Mouse (Mus musculus) forebrain, embryonic 10.5 days (tissue): ENCODE measurements around the gene Spint2. TPM values are rescaled to one million over a fixed set of nuclear protein-coding genes. Genes with fewer than 3 reads are reported as not detected.

Source experiments
- DNase-seq: peaks from one replicate; pipeline ENCODE4 v3.0.0-alpha.2; 2017; ENCODE audit warnings: low spot score; ENCODE audit errors: extremely low spot score
- H3K27ac ChIP-seq: fragments of 300-500 bp; sonication (generic); 2 replicates; pipeline ENCODE4 v1.5.1; 2016; ENCODE audit warnings: mild to moderate bottlenecking
- H3K27me3 ChIP-seq: fragments of 300-500 bp; sonication (generic); 2 replicates; pipeline ENCODE4 v1.6.1; 2016; ENCODE audit warnings: mild to moderate bottlenecking; ENCODE audit not compliant: poor library complexity, severe bottlenecking
- H3K36me3 ChIP-seq: fragments of 300-500 bp; sonication (generic); replicated peaks from 2 replicates; pipeline ENCODE4 v1.6.1; 2016; ENCODE audit warnings: mild to moderate bottlenecking, moderate library complexity
- H3K4me1 ChIP-seq: fragments of 300-500 bp; sonication (generic); 2 replicates; pipeline ENCODE4 v1.6.1; 2016
- H3K4me3 ChIP-seq: fragments of 300-500 bp; sonication (generic); 2 replicates; pipeline ENCODE4 v1.5.1; 2016; ENCODE audit warnings: mild to moderate bottlenecking, moderate library complexity
- H3K9me3 ChIP-seq: fragments of 300-500 bp; sonication (generic); 2 replicates; pipeline ENCODE4 v1.6.1; 2016; ENCODE audit warnings: mild to moderate bottlenecking, moderate library complexity
- WGBS: fragments of 180-500 bp; shearing (Covaris S2); methylation state at CpG from one replicate; pipeline ENCODE4 v1.1.7; 2016; 5-methylcytosine and 5-hydroxymethylcytosine counted together
- polyA plus RNA-seq: library from polyadenylated mRNA; unstranded; fragments of >200 nt; fragmentation: Nextera tagmentation; extraction: Ambion mirVana; gene quantifications from 2 replicates; pipeline ENCODE4 v1.2.1, GENCODE M21; 2016

Spint2 gene
- polyA plus RNA-seq, 1 experiment from 2014 or later = 50.8 TPM

- DNase-seq = no peak
- H3K36me3 ChIP-seq = no peaks in the 10 kb centered on the region
- WGBS = 94% methylated on average over 6 of the region's 6 CpGs
- no peak overlapping the region for H3K4me3 ChIP-seq
- peaks cover 33% of the 10 kb centered on the region for H3K4me1 ChIP-seq
- H3K27ac ChIP-seq = no peak overlapping the region
- no peaks in the 10 kb centered on the region for H3K9me3 ChIP-seq
- peaks cover 82% of the 10 kb centered on the region for H3K27me3 ChIP-seq
These were observed 2.8 kb upstream of the Spint2 start for GRCm38 (mm10) chr7:29284523-29284922.

DNA sequence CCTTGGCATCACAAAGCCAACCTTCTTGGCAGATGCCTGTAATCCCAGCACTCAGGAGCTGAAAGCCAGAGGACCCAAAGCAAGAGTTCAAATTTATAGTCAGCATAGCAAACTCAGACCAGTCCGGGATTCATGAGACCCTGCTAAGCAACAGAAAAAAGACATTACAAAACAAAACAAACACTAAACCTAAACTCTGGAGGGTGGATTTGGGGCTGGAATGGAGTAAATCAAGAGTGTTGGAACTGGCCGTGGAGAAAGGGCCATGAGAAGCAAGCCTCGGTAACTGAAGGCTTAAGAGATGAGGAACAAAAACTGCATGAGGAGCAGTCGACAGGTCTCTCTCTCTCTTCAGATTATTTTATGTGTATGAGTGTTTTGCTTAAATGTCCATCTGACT, 2.2 kb upstream of the Spint2 start:
- WGBS = 90% methylated on average over 4 of the region's 4 CpGs
- Histone ChIP-seq H3K4me3 (no peak overlapping the region), H3K27me3 (peaks cover 82% of the 10 kb centered on the region), H3K27ac (no peak overlapping the region), H3K36me3 (no peaks in the 10 kb centered on the region), H3K4me1 (peaks cover 27% of the 10 kb centered on the region), H3K9me3 (no peaks in the 10 kb centered on the region)
- no peak for DNase-seq

DNA sequence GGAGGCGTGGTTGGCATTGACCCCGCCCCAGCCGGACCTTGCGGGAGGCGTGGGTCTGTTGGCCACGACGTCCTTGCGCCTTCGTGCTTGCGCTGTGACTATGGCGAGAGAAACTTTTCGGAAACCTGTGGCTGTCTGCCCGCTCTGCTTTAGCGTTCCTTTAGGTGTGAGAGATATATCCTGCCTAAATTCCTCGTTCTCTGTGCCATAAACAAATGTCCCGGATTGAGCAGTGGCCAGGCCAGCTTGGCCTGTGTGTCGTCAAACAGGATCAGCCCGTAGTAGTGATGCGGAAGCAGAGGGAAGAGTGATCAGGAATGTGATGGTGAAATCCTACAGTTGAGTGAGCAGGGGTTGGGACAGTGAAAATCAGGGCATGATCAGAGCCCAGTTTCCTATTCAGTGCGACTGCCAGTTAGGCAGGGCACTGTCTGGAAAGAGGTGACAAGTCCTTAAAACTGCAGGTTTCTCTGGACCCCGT, 402 bp upstream of the Spint2 start:
- Histone ChIP-seq H3K4me1 (peaks cover 23% of the 10 kb centered on the region), H3K9me3 (no peaks in the 10 kb centered on the region), H3K4me3 (peak overlapping the region; percentile 73), H3K36me3 (no peaks in the 10 kb centered on the region), H3K27ac (peak overlapping the region; percentile 84), H3K27me3 (peaks cover 65% of the 10 kb centered on the region)
- no peak for DNase-seq
- WGBS = 11% methylated on average over 21 of the region's 21 CpGs

DNA sequence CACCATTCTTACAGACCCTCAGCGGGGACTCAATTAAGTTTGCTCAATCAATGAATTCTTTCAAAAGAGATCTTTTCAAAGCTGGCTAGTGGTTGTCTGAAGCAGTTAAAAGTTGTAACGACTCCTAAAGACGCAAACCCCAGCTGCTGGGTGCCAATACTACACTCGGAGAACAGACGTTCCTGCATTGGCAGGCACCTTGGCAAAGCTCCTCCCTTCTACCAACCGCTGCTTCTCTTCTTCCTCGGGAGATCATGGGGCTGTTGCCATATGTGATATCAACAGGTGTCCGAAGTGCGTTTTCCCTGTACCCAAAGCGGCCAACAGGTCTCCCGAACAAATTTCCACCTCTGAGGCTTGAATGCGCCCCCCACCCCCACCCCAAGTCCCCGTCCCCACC, 911 bp downstream of the Spint2 start:
- no peak for DNase-seq
- Histone ChIP-seq H3K27ac (peak overlapping the region; percentile 84), H3K27me3 (peaks cover 63% of the 10 kb centered on the region), H3K9me3 (no peaks in the 10 kb centered on the region), H3K36me3 (no peaks in the 10 kb centered on the region), H3K4me3 (peak overlapping the region; percentile 73), H3K4me1 (peaks cover 23% of the 10 kb centered on the region)
- WGBS = 12% methylated on average over 13 of the region's 13 CpGs

DNA sequence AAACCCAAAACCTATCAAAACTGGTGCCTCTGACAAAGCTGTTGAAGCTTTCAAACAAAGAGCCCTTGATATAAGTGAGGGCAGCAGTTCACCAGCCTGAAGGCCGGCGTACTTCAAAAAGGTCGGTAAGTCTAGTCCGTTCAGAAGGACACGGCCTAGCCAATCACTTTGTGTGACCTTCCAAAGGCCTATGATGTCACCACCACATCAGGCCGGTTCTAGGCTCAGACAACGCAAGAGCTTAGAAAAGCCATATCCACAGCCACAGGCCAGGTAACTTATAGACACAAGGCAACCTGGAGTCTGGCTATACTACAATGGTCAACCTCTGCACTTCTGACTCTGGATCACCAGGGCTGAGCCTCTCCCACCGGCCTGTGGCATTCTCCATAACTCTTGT, 1.8 kb downstream of the Spint2 start:
- no peak overlapping the region for H3K4me3 ChIP-seq
- no peak for DNase-seq
- H3K36me3 ChIP-seq = no peaks in the 10 kb centered on the region
- 79% methylated on average over 8 of the region's 8 CpGs for WGBS
- H3K4me1 ChIP-seq = peaks cover 23% of the 10 kb centered on the region
- H3K27ac ChIP-seq = no peak overlapping the region
- peaks cover 55% of the 10 kb centered on the region for H3K27me3 ChIP-seq
- no peaks in the 10 kb centered on the region for H3K9me3 ChIP-seq

DNA sequence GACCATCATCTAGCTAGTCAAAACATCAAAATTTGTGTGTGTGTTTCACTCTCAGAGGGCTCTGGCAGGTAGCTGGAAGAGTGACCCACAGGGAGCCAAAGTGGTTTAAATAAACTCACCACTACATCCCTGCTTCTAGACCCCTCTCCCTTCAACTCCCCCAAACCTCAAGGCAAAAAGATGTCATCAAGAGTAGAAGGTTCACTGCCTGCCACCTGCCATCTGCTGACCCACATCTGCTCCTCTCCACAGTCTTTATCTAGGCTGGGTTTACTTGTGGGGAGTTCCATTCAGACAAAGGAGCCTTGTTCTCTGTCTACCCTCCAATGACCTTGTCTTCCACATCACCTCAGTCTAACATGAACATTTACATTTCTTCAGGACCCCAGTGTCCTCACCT, 2.5 kb downstream of the Spint2 start:
- no peaks in the 10 kb centered on the region for H3K9me3 ChIP-seq
- no peaks in the 10 kb centered on the region for H3K36me3 ChIP-seq
- peaks cover 48% of the 10 kb centered on the region for H3K27me3 ChIP-seq
- peaks cover 23% of the 10 kb centered on the region for H3K4me1 ChIP-seq
- H3K27ac ChIP-seq = no peak overlapping the region
- no peak overlapping the region for H3K4me3 ChIP-seq
- DNase-seq = no peak

DNA sequence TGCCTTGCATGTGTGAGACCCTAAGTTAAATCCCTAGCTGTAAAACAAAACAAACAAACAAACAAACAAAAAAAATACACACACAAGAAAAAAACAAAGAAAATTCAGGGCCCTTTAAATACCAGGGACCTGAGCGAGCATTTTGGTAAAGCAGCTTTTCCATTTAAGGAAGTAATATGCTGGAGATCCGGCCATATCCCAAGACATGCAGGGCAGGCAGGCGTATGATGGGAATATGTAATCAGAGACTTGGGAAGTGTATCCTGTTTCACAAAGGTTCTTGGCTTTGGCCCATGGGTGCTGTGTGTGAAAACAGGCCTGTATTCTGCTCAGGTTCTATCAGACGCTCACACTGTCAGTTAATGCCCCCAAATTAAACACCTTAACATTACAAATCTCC, 4.2 kb downstream of the Spint2 start:
- peaks cover 23% of the 10 kb centered on the region for H3K4me1 ChIP-seq

GRCm38 (mm10) chr7:29276715-29277114, 5.0 kb downstream of the Spint2 start:
- 78% methylated on average over 5 of the region's 5 CpGs for WGBS
- no peaks in the 10 kb centered on the region for H3K36me3 ChIP-seq

More for the DNA sequence above, 4.2 kb downstream of the Spint2 start:
- 87% methylated on average over 4 of the region's 4 CpGs for WGBS
- no peak for DNase-seq
- no peaks in the 10 kb centered on the region for H3K9me3 ChIP-seq
- H3K36me3 ChIP-seq = no peaks in the 10 kb centered on the region
- H3K27me3 ChIP-seq = peaks cover 35% of the 10 kb centered on the region
- no peak overlapping the region for H3K4me3 ChIP-seq
- H3K27ac ChIP-seq = no peak overlapping the region

GRCm38 (mm10) chr7:29271687-29272465, 9.8 kb downstream of the Spint2 start:
- DNase-seq = no peak
- Histone ChIP-seq H3K4me1 (peaks cover 3% of the 10 kb centered on the region), H3K36me3 (no peaks in the 10 kb centered on the region), H3K9me3 (no peaks in the 10 kb centered on the region), H3K27ac (no peak overlapping the region), H3K4me3 (no peak overlapping the region), H3K27me3 (no peaks in the 10 kb centered on the region)
- WGBS = 86% methylated on average over 8 of the region's 8 CpGs

More at GRCm38 (mm10) chr7:29276715-29277114, 5.0 kb downstream of the Spint2 start:
- Histone ChIP-seq H3K27me3 (peaks cover 27% of the 10 kb centered on the region), H3K9me3 (no peaks in the 10 kb centered on the region), H3K27ac (no peak overlapping the region), H3K4me3 (no peak overlapping the region), H3K4me1 (peaks cover 15% of the 10 kb centered on the region)
- DNase-seq = no peak

- no peaks in the 10 kb centered on the region for H3K36me3 ChIP-seq
- DNase-seq = no peak
- H3K4me1 ChIP-seq = peaks cover 11% of the 10 kb centered on the region
- H3K4me3 ChIP-seq = no peak overlapping the region
- H3K27me3 ChIP-seq = no peaks in the 10 kb centered on the region
- no peak overlapping the region for H3K27ac ChIP-seq
- 90% methylated on average over 4 of the region's 4 CpGs for WGBS
- no peaks in the 10 kb centered on the region for H3K9me3 ChIP-seq
These were observed 11.3 kb downstream of the Spint2 start for GRCm38 (mm10) chr7:29270445-29270844.

- Histone ChIP-seq H3K36me3 (no peaks in the 10 kb centered on the region), H3K9me3 (no peaks in the 10 kb centered on the region), H3K27me3 (no peaks in the 10 kb centered on the region), H3K4me3 (no peak overlapping the region), H3K4me1 (peaks cover 11% of the 10 kb centered on the region), H3K27ac (no peak overlapping the region)
- DNase-seq = no peak
- 64% methylated on average over 4 of the region's 4 CpGs for WGBS
These were observed 14.8 kb downstream of the Spint2 start for GRCm38 (mm10) chr7:29266931-29267330.

- Histone ChIP-seq H3K27ac (no peak overlapping the region), H3K36me3 (no peaks in the 10 kb centered on the region), H3K4me1 (peaks cover 11% of the 10 kb centered on the region), H3K4me3 (no peak overlapping the region), H3K9me3 (no peaks in the 10 kb centered on the region), H3K27me3 (no peaks in the 10 kb centered on the region)
- DNase-seq = no peak
- 85% methylated on average over 7 of the region's 7 CpGs for WGBS
These were observed 16.1 kb downstream of the Spint2 start for GRCm38 (mm10) chr7:29265636-29266035.

DNA sequence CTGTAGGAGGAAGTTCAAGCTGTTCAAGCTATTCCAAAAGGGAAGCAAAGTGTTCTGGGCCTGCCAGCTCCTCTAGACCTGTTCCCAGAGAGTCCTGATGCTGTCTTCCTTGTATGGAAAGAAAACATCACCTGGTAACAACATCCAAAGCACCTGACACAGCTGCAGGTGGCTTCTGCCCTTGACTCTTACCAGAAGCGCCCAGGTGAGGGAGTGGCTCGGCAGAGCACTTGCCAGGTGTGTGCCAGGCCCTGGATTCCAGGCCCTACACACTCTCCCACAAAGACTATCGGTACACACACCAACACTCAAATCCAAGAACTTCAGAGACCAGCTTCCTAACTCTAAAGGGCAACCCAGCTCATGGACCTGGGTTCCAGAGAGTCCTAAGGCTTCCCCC, 17.9 kb downstream of the Spint2 start:
- Histone ChIP-seq H3K27ac (no peak overlapping the region), H3K27me3 (no peaks in the 10 kb centered on the region), H3K36me3 (0 out of 2 replicates have a peak, but pooled peaks cover under 1% of the 10 kb centered on the region), H3K4me1 (peaks cover 28% of the 10 kb centered on the region), H3K4me3 (no peak overlapping the region), H3K9me3 (no peaks in the 10 kb centered on the region)
- no peak for DNase-seq
- 89% methylated on average over 3 of the region's 3 CpGs for WGBS
